Mouse (Mus musculus) liver, adult 2 months (tissue): ENCODE data around the gene Parp12. TPM values are rescaled to one million over a fixed set of nuclear protein-coding genes. Genes with fewer than 3 reads are reported as not detected.

Source experiments
- DNase-seq: peaks from one replicate; pipeline ENCODE4 v3.0.0-alpha.2; 2011; ENCODE audit warnings: low read depth, low spot score; ENCODE audit errors: extremely low read depth
- H3K27ac ChIP-seq: fragments of 200-500 bp; replicated peaks from 2 replicates; pipeline ENCODE4 v1.5.1; 2012; ENCODE audit warnings: low read depth, mild to moderate bottlenecking, control low read depth, inconsistent platforms, low read length; ENCODE audit not compliant: insufficient read depth
- H3K27me3 ChIP-seq: fragments of 200-500 bp; 2 replicates; pipeline ENCODE4 v1.6.1; 2012; ENCODE audit warnings: mild to moderate bottlenecking, moderate library complexity, low read length, inconsistent platforms; ENCODE audit not compliant: control insufficient read depth, insufficient read depth
- H3K36me3 ChIP-seq: fragments of 200-500 bp; 2 replicates; pipeline ENCODE4 v1.6.1; 2012; ENCODE audit warnings: low read length, inconsistent platforms; ENCODE audit not compliant: control insufficient read depth, insufficient read depth
- H3K4me1 ChIP-seq: fragments of 200-500 bp; 2 replicates; pipeline ENCODE4 v1.6.1; 2011; ENCODE audit warnings: low read length; ENCODE audit not compliant: control insufficient read depth, insufficient read depth
- H3K4me3 ChIP-seq: fragments of 200-500 bp; 2 replicates; pipeline ENCODE4 v1.5.1; 2011; ENCODE audit warnings: low read depth, mild to moderate bottlenecking, control low read depth, low read length, moderate library complexity; ENCODE audit not compliant: insufficient read depth
- H3K79me2 ChIP-seq: fragments of 200-500 bp; 2 replicates; pipeline ENCODE4 v1.6.1; 2012; ENCODE audit warnings: inconsistent platforms, mild to moderate bottlenecking, low read length, moderate library complexity; ENCODE audit not compliant: control insufficient read depth, insufficient read depth
- H3K9ac ChIP-seq: fragments of 200-500 bp; 2 replicates; pipeline ENCODE4 v1.6.1; 2012; ENCODE audit warnings: low read depth, mild to moderate bottlenecking, control low read depth, inconsistent platforms, low read length
- CTCF ChIP-seq: fragments of 200-500 bp; IDR thresholded peaks from 2 replicates; pipeline ENCODE4 v1.5.1; 2011; ENCODE audit warnings: low read depth, low read length, control low read depth
- POLR2A ChIP-seq: fragments of 200-500 bp; IDR thresholded peaks from 2 replicates; pipeline ENCODE4 v1.6.1; 2011; ENCODE audit warnings: low read length, control low read depth; ENCODE audit not compliant: insufficient read depth; ENCODE audit errors: extremely low read depth
- WGBS: fragments of 180-500 bp; shearing (Covaris S2); methylation state at CpG from one replicate; pipeline ENCODE4 v1.1.7; 2018; 5-methylcytosine and 5-hydroxymethylcytosine counted together
- polyA plus RNA-seq: library from polyadenylated mRNA; depleted of rRNA; stranded (reverse); fragments of >200 nt; gene quantifications from 2 replicates; pipeline ENCODE4 v1.2.3, GENCODE M21; 2012
- total RNA-seq: library from RNA; depleted of rRNA; stranded (reverse); fragments of >200 nt; gene quantifications from 2 replicates; pipeline ENCODE4 v1.2.3, GENCODE M21; 2014

Parp12 gene
- total and polyA plus RNA-seq, 2 experiments, result 30.5 to 44.3 TPM

- Histone ChIP-seq H3K79me2 (no peaks in the 10 kb centered on the region), H3K36me3 (peaks cover 3% of the 10 kb centered on the region; the same call in 1 of the 2 replicates), H3K27me3 (no peaks in the 10 kb centered on the region), H3K9ac (no peak overlapping the region), H3K4me1 (no peaks in the 10 kb centered on the region), H3K27ac (no peak overlapping the region), H3K4me3 (no peak overlapping the region)
- no peak for DNase-seq
- TF ChIP-seq POLR2A, result no peak
- TF ChIP-seq CTCF, result no peak
Measured at GRCm38 (mm10) chr6:39124719-39125118, 6.6 kb upstream of the Parp12 start.

- no peaks in the 10 kb centered on the region for H3K27me3 ChIP-seq
- H3K4me1 ChIP-seq, result peaks cover 13% of the 10 kb centered on the region
- H3K36me3 ChIP-seq, result peaks cover 3% of the 10 kb centered on the region; the same call in 1 of the 2 replicates
- no peak overlapping the region for H3K9ac ChIP-seq
- H3K27ac ChIP-seq, result no peak overlapping the region
- no peak overlapping the region for H3K4me3 ChIP-seq
- WGBS, result 37% methylated on average over 3 of the region's 3 CpGs
- peaks cover 11% of the 10 kb centered on the region; the same call in 1 of the 2 replicates for H3K79me2 ChIP-seq
- no peak for DNase-seq
- no peak for TF ChIP-seq CTCF
- no peak for TF ChIP-seq POLR2A
Measured at GRCm38 (mm10) chr6:39120685-39121084, 2.5 kb upstream of the Parp12 start.

GRCm38 (mm10) chr6:39118456-39118881 lies 320 bp upstream of the Parp12 start:
- Histone ChIP-seq H3K4me3 (peak overlapping the region; percentile 78), H3K27me3 (no peaks in the 10 kb centered on the region), H3K27ac (peak overlapping the region; percentile 56), H3K4me1 (peaks cover 16% of the 10 kb centered on the region), H3K36me3 (peaks cover 3% of the 10 kb centered on the region; the same call in 1 of the 2 replicates), H3K9ac (peak overlapping the region; percentile 91), H3K79me2 (peaks cover 11% of the 10 kb centered on the region; the same call in 1 of the 2 replicates)
- WGBS, result 8% methylated on average over 49 of the region's 49 CpGs
- TF ChIP-seq CTCF, result no peak
- TF ChIP-seq POLR2A, result no peak
- DNase-seq, result peak; percentile 7

- peaks cover 16% of the 10 kb centered on the region for H3K4me1 ChIP-seq
- peaks cover 14% of the 10 kb centered on the region for H3K36me3 ChIP-seq
- H3K79me2 ChIP-seq, result peaks cover 15% of the 10 kb centered on the region; the same call in 1 of the 2 replicates
- no peak overlapping the region for H3K9ac ChIP-seq
- TF ChIP-seq CTCF (no peak), POLR2A (no peak)
- no peak overlapping the region for H3K4me3 ChIP-seq
- H3K27ac ChIP-seq, result no peak overlapping the region
- 96% methylated on average over 1 of the region's 1 CpGs for WGBS
- H3K27me3 ChIP-seq, result no peaks in the 10 kb centered on the region
- DNase-seq, result no peak
Measured at GRCm38 (mm10) chr6:39115438-39115837, 2.7 kb downstream of the Parp12 start.

- H3K36me3 ChIP-seq, result peaks cover 24% of the 10 kb centered on the region
- H3K79me2 ChIP-seq, result peaks cover 9% of the 10 kb centered on the region; the same call in 1 of the 2 replicates
- H3K9ac ChIP-seq, result no peak overlapping the region
- DNase-seq, result no peak
- no peak overlapping the region for H3K4me3 ChIP-seq
- H3K27me3 ChIP-seq, result no peaks in the 10 kb centered on the region
- H3K4me1 ChIP-seq, result peaks cover 14% of the 10 kb centered on the region
- 96% methylated on average over 3 of the region's 3 CpGs for WGBS
- TF ChIP-seq POLR2A (no peak), CTCF (no peak)
- no peak overlapping the region for H3K27ac ChIP-seq
Measured at GRCm38 (mm10) chr6:39113141-39113540, 5.0 kb downstream of the Parp12 start.

GRCm38 (mm10) chr6:39112701-39113100 lies 5.4 kb downstream of the Parp12 start:
- H3K27ac ChIP-seq, result no peak overlapping the region; the same call in 1 of the 2 replicates
- H3K4me3 ChIP-seq, result no peak overlapping the region
- H3K4me1 ChIP-seq, result peaks cover 14% of the 10 kb centered on the region
- peaks cover 26% of the 10 kb centered on the region for H3K36me3 ChIP-seq
- DNase-seq, result peak; percentile 88
- H3K9ac ChIP-seq, result no peak overlapping the region
- H3K27me3 ChIP-seq, result no peaks in the 10 kb centered on the region
- H3K79me2 ChIP-seq, result peaks cover 7% of the 10 kb centered on the region; the same call in 1 of the 2 replicates
- WGBS, result 34% methylated on average over 3 of the region's 3 CpGs
- no peak for TF ChIP-seq POLR2A
